Mouse (Mus musculus): Measurements from ENCODE around the gene Bcl7b.

Gene Bcl7b

DNA sequence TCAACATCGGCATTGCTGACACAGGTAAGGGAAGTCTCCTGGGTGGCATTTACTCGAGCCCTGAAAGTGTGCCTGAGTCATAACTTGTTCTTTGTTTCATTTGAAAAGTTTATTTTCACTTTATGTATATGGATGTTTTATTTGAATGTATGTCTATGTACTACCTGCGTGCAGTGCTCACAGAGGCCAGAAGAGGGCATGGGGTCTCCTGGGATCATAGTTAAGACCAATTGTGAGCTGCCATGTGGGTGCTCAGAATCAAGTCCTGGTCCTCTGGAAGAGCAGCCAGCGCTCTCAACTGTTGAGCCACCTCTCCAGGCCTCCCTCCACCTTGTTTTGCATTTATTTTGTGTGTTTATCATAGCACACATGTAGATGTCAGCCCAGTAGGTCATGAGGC lies 11.6 kb upstream of the Bcl7b start:
- no peak for TF ChIP-seq GATA4 (IDR thresholded peaks at IDR 0.05; ENCODE audit: insufficient replicate concordance, low read length)

DNA sequence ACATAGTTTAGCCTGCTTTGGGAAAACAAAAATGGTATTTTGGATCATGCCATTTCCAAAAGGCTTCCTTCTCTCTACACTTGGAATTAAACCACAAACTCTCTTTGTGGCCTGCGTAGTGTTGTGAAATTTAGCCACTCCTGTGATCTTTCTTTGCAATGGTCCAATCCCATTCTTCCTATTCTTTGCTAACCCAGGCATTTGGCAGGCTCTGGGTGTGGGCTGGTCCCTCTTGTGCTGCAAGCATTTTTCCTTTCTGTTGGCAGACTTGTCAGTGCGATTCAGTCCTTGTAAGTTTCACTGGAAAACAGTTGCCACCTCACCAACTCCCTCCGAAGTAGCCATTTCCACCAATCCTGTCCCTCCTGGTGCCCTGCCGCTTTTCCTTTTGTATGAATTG lies 6.9 kb upstream of the Bcl7b start:
- no peak for TF ChIP-seq GATA4 (IDR thresholded peaks at IDR 0.05; ENCODE audit: insufficient replicate concordance, low read length)

DNA sequence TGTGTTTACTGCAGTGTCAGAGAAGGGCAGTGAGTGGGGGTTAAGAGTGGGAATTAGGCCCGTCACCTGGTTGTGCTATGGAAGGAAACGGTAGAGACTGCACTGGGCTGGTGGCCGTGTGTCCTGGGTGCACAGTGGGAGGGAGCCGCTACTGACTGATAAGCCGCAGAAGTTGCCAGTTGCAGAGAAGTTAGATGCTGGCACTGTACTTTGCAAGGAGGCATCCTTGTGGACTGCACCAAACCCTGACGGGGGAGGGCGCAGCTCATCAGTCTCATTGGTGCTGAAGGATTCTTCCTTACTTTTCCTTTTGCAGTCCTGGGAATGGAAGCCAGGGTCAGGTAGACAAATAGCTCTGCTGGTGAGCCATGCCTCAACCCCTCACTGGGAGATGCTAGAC lies 6.4 kb upstream of the Bcl7b start:
- TF ChIP-seq GATA4 (IDR thresholded peaks at IDR 0.05; ENCODE audit: insufficient replicate concordance, low read length): no peak

DNA sequence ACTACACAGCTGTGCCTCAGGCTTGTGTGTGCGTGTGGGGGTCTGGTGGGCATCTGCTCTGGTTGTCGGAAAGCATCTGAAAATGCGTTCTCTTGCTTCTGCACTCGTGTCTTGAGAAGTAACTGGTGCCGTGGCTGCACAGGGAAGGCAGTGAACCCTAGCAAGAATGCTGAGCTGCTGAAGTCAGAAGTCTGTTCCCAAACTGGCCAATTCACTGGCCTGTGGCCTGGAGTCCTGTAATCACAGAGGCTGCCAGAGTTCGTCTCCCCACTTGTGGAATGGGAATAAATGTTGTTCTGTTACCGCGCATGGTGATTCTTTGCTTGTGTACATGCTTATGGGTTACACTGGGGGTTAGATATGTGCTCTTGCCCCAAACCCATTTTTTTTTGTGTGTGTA lies 5.7 kb upstream of the Bcl7b start:
- no peak for TF ChIP-seq GATA4 (IDR thresholded peaks at IDR 0.05; ENCODE audit: insufficient replicate concordance, low read length)

DNA sequence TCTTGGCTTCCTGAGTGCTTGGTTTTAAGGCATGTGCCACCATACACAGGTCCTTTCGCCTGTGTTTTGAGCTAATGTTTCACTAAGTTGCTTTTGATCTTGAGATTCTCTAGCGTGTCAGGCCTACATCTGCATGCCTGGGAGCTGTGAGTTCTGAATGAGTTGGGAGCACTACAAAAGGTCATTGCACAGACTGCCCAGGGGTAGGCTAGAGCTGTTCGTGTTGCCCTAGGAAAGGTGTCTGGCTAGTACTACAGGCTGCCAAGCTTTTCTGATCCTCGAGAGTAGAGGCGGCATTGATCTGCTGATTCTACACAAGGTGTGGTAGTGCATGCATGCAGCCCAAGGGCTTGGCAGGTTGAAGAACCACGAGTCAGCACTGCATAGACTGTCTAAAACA lies 5.3 kb upstream of the Bcl7b start:
- TF ChIP-seq GATA4 (IDR thresholded peaks at IDR 0.05; ENCODE audit: insufficient replicate concordance, low read length): no peak

DNA sequence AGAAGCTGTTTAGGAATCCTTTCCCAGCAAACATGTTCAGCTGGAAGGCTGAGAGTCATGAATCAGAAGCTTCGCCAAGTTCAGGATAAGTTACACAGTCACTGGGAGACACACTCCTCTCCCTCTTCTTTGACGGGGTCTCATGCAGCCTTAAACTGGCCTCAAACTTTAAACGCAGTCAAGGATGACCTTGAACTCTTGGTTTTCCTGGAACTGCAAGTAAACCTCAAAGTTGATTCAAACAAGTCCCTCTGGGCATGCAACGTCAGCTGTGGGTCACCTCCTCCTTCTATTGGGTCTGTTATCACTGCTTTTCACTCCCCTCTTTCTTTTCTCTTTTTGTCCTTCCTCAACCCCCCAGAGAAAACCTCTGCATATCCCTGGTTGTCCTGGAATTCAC lies 1.2 kb upstream of the Bcl7b start:
- TF ChIP-seq GATA4 (IDR thresholded peaks at IDR 0.05; ENCODE audit: insufficient replicate concordance, low read length): no peak

DNA sequence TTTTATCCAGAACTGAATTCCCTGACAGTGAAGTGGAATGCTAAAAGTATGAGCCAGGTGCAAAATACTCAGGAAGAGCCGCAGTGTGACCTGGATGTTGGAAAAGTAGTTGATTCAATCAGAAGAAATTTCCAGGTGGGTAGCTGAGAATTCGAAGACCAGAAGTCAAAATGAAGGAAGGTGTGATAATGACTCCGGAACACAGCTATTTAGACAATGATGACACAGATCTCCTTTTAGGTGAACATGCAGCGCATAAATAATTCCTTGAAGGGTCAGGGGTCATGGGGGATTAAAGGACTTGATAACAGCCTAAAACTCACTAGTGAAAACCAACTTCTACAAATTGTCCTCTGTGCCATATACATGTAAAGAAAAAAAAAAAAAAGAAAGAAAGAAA lies 614 bp upstream of the Bcl7b start:
- no peak for TF ChIP-seq GATA4 (IDR thresholded peaks at IDR 0.05; ENCODE audit: insufficient replicate concordance, low read length)

DNA sequence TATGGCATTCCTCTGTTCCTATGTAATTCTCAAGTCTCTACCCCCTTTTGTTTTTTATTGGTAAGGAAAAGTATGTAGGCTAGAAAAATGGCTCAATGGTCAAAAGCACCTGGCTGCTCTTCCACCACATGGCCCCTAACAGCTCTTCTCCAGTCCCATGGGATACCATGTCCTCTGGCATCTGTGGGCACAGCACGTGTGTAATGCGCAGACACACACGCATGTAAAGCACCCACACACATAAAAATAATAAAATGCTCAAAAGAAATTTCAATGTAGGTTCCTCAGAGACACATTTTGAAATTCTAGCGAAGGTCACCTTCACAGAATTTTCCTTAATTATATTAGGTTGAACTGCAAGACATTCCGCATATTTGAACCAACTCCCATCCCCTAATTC lies 1.4 kb downstream of the Bcl7b start:
- TF ChIP-seq GATA4 (IDR thresholded peaks at IDR 0.05; ENCODE audit: insufficient replicate concordance, low read length): no peak

DNA sequence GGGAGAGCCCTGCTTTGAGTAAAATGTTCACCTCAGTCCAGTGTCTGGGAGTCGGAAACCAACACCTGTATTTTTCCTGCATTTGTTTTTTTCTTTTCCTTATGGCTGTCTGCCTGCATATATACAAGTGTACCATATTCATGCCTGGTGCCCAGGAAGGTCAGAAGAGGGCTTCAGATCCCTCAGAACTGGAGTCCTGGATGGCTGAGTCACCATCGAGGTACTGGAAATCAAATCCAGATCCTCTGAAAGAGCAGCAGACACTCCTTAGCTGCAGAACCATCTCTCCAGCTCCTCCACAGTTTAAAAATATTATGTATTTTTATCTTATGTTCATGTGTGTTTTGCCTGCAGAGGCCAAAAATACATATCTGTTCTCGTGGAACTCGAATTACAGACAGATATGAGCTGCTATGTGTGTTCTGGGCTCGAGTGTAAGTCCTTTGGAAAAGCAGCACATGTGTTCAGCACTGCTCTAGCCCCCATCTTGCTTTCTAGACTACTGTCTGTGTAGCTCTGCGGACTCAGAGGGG lies 3.7 kb downstream of the Bcl7b start:
- TF ChIP-seq GATA4 (IDR thresholded peaks at IDR 0.05; ENCODE audit: insufficient replicate concordance, low read length): no peak

DNA sequence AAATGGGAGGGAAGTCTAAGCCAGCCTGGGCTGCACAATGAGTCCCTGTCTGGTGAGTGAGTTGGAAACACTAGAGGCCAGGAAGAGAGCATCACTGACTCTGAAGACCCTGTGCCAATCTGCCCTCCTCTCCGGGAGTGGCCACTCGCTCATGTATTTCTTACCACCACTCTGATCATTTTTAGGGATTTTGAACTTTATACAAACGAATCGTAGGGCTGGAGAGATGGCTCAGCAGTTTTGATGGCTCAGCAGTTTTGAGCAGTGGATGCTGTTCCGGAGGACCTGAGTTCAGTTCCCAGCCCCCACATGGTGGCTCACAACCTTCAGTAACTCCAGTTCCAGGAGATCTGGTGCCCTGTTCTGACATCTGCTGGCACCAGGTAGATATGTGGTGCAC lies 4.9 kb downstream of the Bcl7b start:
- no peak for TF ChIP-seq GATA4 (IDR thresholded peaks at IDR 0.05; ENCODE audit: insufficient replicate concordance, low read length)

DNA sequence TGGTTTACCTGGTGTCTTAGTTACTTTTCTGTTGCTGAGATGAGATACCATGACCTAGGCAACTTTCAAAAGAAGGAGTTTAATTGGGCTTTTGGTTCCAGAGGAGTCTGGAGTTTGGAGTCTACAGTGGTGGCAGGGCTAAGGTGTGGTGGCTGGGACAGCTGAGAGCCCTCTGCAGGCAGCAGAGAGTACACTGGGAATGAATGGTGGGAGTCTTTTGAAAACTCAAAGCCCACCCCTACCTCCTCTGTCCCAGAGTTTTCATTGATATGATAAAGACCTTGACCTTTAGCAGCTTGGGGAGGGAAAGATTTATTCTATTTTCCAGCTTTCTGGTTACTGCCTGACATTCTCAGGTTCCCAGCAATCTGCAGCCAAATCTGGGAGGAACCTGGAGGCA lies 7.0 kb downstream of the Bcl7b start:
- TF ChIP-seq GATA4 (IDR thresholded peaks at IDR 0.05; ENCODE audit: insufficient replicate concordance, low read length): no peak

DNA sequence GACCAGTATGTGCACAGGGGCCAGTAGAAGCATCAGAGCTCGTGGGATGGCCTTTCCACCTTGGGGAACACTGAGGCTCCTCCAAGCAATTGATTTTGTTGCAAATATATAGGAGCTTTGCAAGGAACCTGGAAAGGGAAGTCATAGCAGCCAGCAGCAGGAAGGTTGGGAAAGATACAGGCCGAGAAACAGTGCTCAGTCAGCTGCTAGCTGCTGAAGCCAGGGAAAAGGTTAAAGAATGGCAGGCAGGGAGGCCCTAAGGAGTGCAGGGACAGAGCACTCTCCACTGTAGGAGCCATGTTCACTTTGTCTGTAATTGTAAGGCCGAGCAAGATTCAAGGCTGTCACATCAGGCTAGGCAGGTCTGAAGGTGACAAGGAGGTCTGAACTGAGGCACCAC lies 10.4 kb downstream of the Bcl7b start:
- TF ChIP-seq GATA4 (IDR thresholded peaks at IDR 0.05; ENCODE audit: insufficient replicate concordance, low read length): no peak

DNA sequence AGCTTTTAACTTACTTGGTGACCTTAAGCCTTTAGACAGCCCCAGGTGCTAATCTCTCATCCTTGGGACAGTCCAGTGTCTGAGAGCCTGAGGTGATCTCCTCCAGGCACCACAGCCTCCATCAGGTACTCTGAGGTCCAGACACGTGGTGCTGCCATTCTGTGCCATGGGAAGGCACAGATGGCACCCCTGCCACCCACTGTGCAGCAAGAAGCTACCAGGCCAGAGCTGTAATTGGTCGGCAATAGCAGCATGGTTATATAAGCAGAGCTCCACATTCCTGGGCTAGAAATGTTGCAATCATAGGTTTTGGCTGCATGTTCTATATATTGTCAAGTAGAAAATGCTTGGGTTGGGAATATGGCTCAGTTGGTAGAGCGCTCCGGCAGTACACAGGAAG lies 10.9 kb downstream of the Bcl7b start:
- TF ChIP-seq GATA4 (IDR thresholded peaks at IDR 0.05; ENCODE audit: insufficient replicate concordance, low read length): no peak

DNA sequence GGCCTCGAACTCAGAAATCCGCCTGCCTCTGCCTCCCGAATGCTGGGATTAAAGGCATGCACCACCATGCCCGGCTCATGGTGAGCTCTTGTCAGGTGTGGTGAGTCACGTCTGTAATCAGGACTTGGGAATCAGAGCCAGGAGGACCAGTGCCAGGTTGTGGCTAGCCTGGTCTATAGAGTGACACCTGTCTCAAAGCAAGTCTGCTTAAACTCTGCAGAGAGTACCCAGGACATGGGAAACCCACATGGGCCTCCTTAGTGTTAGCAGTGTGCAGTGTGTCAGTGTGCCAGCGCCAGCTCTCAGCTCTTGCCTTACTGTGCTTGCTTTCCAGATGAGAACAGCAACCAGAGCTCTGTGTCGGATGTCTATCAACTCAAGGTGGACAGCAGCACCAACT lies 11.5 kb downstream of the Bcl7b start:
- no peak for TF ChIP-seq GATA4 (IDR thresholded peaks at IDR 0.05; ENCODE audit: insufficient replicate concordance, low read length)

DNA sequence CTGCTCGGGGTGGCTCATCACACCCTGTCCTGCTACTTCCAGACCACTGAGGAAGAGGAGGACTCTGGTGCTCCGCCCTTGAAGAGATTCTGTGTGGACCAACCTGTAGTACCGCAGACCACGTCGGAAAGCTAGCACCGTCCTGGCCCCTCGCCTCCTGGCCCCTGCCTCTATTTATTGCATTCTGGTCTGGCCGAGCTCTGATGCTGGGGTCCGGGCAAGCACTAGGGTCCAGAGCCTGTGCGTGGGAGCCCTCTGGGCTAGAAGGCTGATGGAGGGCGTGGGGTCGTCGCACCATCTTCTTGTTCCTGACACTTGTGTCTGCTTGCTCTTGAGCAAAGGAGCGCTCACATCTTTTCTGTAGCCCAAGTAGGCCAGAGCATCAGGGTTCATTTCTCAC lies 12.7 kb downstream of the Bcl7b start:
- TF ChIP-seq GATA4 (IDR thresholded peaks at IDR 0.05; ENCODE audit: insufficient replicate concordance, low read length): no peak

DNA sequence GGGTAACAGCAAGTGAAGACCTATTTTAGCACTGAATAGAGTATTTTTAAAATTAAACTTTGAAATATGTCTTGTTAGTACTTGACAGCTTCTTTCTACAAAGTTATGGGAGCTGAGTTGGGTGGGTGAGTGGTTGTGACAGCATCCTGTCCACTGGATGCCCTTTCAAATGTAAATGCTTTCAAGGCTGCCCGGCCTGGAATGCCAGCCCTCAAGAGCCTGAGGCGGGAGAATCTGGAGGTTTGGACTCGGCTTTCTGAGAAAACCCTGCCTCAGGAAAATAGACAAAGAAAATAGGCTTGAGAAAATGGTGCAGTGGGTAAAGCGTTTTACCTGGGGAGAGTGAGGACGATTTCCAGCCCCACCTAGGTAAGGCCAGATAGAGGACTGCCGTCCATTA lies 13.7 kb downstream of the Bcl7b start:
- TF ChIP-seq GATA4 (IDR thresholded peaks at IDR 0.05; ENCODE audit: insufficient replicate concordance, low read length): no peak

DNA sequence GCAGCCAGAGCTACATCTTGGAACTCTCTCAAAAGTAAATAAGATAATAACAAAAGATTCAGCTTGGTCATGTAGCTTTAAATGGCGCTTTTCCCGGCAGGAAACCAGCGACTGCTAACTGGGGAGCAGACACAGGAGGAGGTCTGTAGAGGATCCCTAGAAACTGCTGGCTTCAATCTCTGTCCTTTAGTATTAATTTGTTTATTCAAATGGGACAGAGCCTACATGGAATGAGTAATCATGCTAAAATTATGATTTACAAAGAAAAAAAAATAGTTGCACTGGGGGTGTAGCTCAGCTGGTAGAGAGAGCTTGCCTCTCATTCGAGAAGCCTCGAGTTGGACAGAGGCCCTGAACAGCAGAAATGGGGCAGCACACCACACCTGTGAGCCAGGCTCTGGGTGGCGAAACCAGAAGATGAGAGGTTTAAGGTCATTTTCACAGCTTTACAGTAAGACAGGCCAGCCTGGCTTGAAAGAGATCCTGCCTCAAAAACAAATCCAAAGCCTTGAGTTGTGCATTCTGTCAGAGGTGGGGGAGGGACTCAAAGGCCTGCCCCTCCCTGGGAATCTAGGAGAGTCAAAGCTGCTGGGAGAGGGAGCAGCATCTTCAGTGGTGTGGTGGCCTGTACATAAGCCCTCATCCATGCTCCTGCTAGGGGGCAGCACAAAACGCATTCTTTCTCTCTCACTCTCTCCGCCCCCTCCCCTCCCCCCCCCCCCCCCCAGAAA lies 15.2 kb downstream of the Bcl7b start:
- TF ChIP-seq GATA4 (IDR thresholded peaks at IDR 0.05; ENCODE audit: insufficient replicate concordance, low read length): no peak

All from liver, adult (tissue).